Mouse (Mus musculus) G1E (cell line): ENCODE data around the gene Col25a1.

ENCODE experiments used
- CTCF ChIP-seq: IDR thresholded peaks from 2 replicates; pipeline ENCODE4 v1.5.1; 2012; ENCODE audit warnings: low read depth, low read length, inconsistent platforms, mixed read lengths
- GATA1 ChIP-seq: IDR thresholded peaks from 2 replicates; pipeline ENCODE4 v1.6.1; 2012; ENCODE audit warnings: borderline replicate concordance, low read length, inconsistent platforms, mixed read lengths
- POLR2AphosphoS5 ChIP-seq: IDR thresholded peaks from 2 replicates; pipeline ENCODE4 v1.6.1; 2012; ENCODE audit warnings: low read depth, low read length, inconsistent platforms; ENCODE audit not compliant: insufficient replicate concordance
- TAL1 ChIP-seq: conservative IDR thresholded peaks from 2 replicates; pipeline ENCODE4 v1.6.1; 2012; ENCODE audit warnings: low read depth, low read length, inconsistent platforms, mixed read lengths

DNA sequence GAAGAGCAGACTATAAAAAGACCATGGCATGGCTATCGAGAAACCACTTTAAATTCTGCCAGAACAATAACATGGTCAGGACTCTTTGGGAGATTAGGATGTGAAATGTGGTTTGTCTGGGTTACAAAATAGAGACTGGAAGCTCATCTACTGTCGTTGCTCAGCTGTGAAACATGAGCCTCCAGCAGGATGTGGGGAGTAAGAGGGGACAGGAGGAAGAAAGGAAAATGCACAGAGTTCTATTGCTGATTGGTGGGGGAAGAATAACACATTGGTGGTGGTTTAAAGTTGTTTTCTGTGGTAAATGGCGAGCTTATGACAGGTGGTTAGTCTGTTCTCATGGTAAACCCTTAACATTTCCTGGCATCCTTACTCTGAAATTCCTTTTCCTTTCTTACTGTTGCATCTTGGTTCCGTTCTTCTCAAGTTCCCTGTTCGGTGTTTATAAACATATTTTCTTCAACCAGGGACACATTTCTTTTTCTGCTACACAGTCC is 87.0 kb downstream of the Col25a1 start:
- TF ChIP-seq CTCF = no peak
- no peak for TF ChIP-seq GATA1
- no peak for TF ChIP-seq POLR2AphosphoS5
- TF ChIP-seq TAL1 = no peak
